Mouse (Mus musculus) heart, embryonic 12.5 days (tissue): Measurements from ENCODE around the gene 1700025G04Rik. TPM values are rescaled to one million over a fixed set of nuclear protein-coding genes. Genes with fewer than 3 reads are reported as not detected.

ENCODE experiments used
- ATAC-seq: fragments of 200-750 bp; cut with Nextera tagmentation; 2 replicates; pipeline ENCODE4 v1.8.0; 2017; ENCODE audit warnings: moderate TSS enrichment, moderate library complexity; ENCODE audit not compliant: insufficient number of reproducible peaks, low FRiP score
- H3K27ac ChIP-seq: fragments of 300-500 bp; sonication (generic); 2 replicates; pipeline ENCODE4 v1.5.1; 2016; ENCODE audit warnings: mild to moderate bottlenecking, moderate library complexity; ENCODE audit not compliant: poor library complexity, severe bottlenecking
- H3K27me3 ChIP-seq: fragments of 300-500 bp; sonication (generic); replicated peaks from 2 replicates; pipeline ENCODE4 v1.6.1; 2016; ENCODE audit warnings: mild to moderate bottlenecking, moderate library complexity
- H3K36me3 ChIP-seq: fragments of 300-500 bp; sonication (generic); 2 replicates; pipeline ENCODE4 v1.6.1; 2016; ENCODE audit warnings: mild to moderate bottlenecking, moderate library complexity
- H3K4me1 ChIP-seq: fragments of 300-500 bp; sonication (generic); replicated peaks from 2 replicates; pipeline ENCODE4 v1.6.1; 2016; ENCODE audit warnings: mild to moderate bottlenecking
- H3K4me2 ChIP-seq: fragments of 300-500 bp; sonication (generic); 2 replicates; pipeline ENCODE4 v1.6.1; 2016; ENCODE audit warnings: mild to moderate bottlenecking, moderate library complexity
- H3K4me3 ChIP-seq: fragments of 300-500 bp; sonication (generic); 2 replicates; pipeline ENCODE4 v1.5.1; 2016; ENCODE audit warnings: mild to moderate bottlenecking
- H3K9ac ChIP-seq: fragments of 300-500 bp; sonication (generic); 2 replicates; pipeline ENCODE4 v1.6.1; 2016; ENCODE audit warnings: mild to moderate bottlenecking, moderate library complexity
- H3K9me3 ChIP-seq: fragments of 300-500 bp; sonication (generic); replicated peaks from 2 replicates; pipeline ENCODE4 v1.6.1; 2016; ENCODE audit warnings: mild to moderate bottlenecking, moderate library complexity
- WGBS: fragments of 180-500 bp; shearing (Covaris S2); methylation state at CpG from one replicate; pipeline ENCODE4 v1.1.7; 2016; 5-methylcytosine and 5-hydroxymethylcytosine counted together
- polyA plus RNA-seq: library from polyadenylated mRNA; unstranded; fragments of >200 nt; fragmentation: Nextera tagmentation; extraction: Ambion mirVana; gene quantifications from 2 replicates; pipeline ENCODE4 v1.2.1, GENCODE M21; 2016

The 1700025G04Rik gene
- polyA plus RNA-seq, 1 experiment from 2014 or later: 28.4 TPM

DNA sequence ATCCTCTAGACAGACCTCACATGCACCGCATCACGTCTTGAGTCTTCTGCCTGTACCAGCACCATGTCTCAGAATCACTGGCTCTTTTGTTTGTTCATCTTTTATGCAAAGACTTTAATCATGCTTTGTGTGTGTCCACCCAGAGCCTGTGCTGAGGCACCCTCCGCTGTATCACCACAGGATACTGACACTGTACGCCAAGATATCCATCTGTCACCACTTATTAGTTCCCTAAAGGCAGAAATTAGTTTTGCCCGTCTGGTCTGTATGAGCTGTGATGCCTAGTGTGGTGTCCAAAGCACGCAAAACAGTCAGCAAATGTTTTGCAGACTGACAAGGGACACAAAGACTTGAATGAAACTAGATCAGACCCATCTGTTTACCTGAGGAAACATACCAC, 95.7 kb downstream of the 1700025G04Rik start:
- no peak for ATAC-seq
- Histone ChIP-seq H3K4me3 (no peak overlapping the region), H3K27ac (no peak overlapping the region), H3K9me3 (peaks cover 4% of the 10 kb centered on the region), H3K36me3 (no peaks in the 10 kb centered on the region), H3K9ac (no peak overlapping the region), H3K4me2 (no peak overlapping the region), H3K4me1 (peaks cover 17% of the 10 kb centered on the region), H3K27me3 (no peaks in the 10 kb centered on the region)
- WGBS: 81% methylated on average over 6 of the region's 6 CpGs

DNA sequence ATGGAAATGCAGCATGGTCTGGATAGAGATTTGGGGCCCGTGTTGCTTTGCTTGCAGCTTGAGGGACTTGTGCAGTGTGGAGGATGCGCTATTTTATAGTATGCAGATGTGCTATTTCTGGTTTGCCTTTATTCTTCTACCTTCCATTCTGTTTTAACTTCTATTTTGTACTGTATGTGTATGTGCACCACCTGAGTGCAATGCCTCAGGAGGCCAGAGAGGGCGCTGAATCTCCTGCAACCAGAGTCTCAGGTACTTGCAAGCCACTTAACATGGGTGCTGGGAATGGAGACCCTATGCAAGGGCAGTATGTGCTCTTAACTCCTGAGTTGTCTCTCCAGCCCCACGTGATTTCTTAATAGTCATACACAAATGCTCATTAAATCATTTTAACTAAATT, 98.4 kb downstream of the 1700025G04Rik start:
- Histone ChIP-seq H3K4me2 (no peak overlapping the region), H3K4me1 (0 out of 2 replicates have a peak, but pooled peaks cover 5% of the 10 kb centered on the region), H3K9me3 (peaks cover 4% of the 10 kb centered on the region), H3K4me3 (no peak overlapping the region), H3K9ac (no peak overlapping the region), H3K36me3 (no peaks in the 10 kb centered on the region), H3K27ac (no peak overlapping the region), H3K27me3 (no peaks in the 10 kb centered on the region)
- no peak for ATAC-seq
- 89% methylated on average over 4 of the region's 4 CpGs for WGBS

DNA sequence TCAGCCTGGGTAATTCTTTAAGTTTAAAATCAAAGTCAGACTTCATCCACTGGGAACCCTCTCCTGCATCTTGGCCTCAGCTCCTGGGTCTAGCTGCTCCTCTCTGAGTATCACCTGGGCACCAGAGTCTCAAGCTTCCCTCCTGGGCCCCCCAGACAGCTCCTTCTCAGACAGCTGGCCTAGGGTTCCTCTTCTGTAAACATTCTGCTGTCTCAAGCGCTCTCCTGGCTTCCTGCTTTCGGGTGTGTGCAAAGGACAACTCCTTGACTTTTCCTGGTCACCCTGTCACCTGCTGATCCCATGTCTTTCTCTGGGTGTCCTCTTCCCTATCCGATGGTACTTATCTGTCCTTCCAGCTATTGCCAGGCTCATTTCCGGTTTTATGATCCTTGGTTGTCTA, 99.3 kb downstream of the 1700025G04Rik start:
- H3K4me2 ChIP-seq: no peak overlapping the region
- WGBS: 74% methylated on average over 4 of the region's 4 CpGs
- no peak for ATAC-seq

DNA sequence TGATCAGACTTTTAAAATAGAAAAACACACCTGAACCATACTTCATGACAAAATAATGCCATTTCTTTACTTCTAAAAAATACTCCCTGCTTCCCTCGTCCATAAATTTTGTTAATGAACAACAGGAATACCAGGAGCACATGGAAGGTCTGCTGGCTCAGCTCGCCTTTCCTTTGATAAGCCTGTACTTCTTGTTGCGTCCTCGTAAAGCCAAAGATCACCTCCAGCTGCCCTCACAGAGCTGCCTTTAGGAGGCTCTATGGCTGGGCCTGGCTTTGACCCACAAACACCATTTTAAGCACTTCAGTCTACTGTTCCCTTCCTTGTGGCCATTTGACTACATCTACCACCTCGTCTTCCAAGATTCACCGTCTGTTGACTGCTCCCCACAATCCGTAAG, 101.2 kb downstream of the 1700025G04Rik start:
- H3K27me3 ChIP-seq: no peaks in the 10 kb centered on the region
- H3K4me1 ChIP-seq: peaks cover 15% of the 10 kb centered on the region
- no peak overlapping the region for H3K27ac ChIP-seq
- no peak overlapping the region for H3K4me3 ChIP-seq
- WGBS: 80% methylated on average over 7 of the region's 7 CpGs
- H3K36me3 ChIP-seq: no peaks in the 10 kb centered on the region
- peaks cover 4% of the 10 kb centered on the region for H3K9me3 ChIP-seq
- H3K4me2 ChIP-seq: no peak overlapping the region
- H3K9ac ChIP-seq: no peak overlapping the region
- ATAC-seq: no peak

More for the DNA sequence above, 99.3 kb downstream of the 1700025G04Rik start:
- Histone ChIP-seq H3K36me3 (no peaks in the 10 kb centered on the region), H3K27ac (no peak overlapping the region), H3K9me3 (peaks cover 4% of the 10 kb centered on the region), H3K27me3 (no peaks in the 10 kb centered on the region), H3K4me3 (no peak overlapping the region), H3K9ac (no peak overlapping the region), H3K4me1 (peaks cover 12% of the 10 kb centered on the region)

DNA sequence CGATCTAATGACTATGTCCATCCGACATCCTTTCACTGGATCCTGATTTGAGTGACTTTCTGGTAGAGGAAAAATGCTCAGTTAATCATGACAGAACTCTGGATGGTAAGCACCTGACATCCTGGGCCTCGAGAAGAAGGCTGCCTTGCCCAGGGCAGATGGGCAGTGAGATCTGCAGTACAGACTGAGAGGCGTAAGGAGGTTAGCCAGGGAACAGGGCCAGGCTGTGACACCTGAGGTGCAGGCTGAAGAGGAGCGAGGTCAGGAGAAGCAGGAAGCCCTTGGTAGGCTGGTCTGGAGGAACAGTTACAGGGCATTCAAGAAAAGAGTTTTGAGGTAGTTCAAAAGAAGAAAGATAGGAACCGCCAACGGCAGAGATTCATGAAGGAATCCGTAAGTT, 101.9 kb downstream of the 1700025G04Rik start:
- no peak overlapping the region for H3K27ac ChIP-seq
- no peaks in the 10 kb centered on the region for H3K27me3 ChIP-seq
- 78% methylated on average over 8 of the region's 8 CpGs for WGBS
- H3K9ac ChIP-seq: no peak overlapping the region
- peaks cover 4% of the 10 kb centered on the region for H3K9me3 ChIP-seq
- ATAC-seq: no peak
- H3K4me2 ChIP-seq: no peak overlapping the region
- H3K4me3 ChIP-seq: no peak overlapping the region
- H3K36me3 ChIP-seq: no peaks in the 10 kb centered on the region
- peaks cover 15% of the 10 kb centered on the region for H3K4me1 ChIP-seq

DNA sequence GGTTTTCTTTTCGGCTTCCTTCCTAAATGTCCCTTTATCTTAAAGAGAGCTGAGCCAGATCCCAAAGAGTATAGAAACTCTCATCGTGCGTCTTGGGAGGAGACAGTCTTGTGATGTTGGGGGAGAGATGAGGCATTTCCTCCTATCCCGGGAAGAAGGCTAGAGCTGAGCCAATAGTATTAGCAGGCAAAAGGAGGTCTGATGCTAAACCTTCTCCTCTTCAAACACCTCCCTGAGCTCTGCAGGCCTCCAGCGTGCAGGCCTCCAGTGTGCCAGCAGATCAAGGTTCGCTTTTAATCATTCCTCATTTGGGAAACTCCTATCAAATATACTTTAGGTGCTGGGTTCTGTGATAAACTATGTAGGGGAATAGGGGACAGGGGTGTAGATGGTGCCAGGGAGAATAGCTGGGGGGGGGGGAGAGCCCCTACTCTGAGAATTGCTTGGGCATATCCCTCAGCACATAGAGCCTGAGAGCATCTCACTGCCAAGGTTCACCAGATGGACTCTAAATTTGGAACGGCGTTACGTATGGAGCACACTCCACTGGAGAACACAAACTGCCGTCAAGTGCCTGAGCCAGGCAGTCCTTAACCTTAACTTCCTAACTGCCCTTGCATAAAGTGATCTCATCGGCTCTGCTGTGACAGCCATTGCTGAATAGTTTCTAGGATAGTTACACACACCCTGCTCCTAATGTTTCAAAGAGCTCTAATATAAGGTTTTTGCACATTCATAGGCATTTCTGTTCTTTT, 103.7 kb downstream of the 1700025G04Rik start:
- H3K9me3 ChIP-seq: no peaks in the 10 kb centered on the region
- no peak overlapping the region for H3K27ac ChIP-seq
- no peaks in the 10 kb centered on the region for H3K36me3 ChIP-seq
- H3K4me1 ChIP-seq: peaks cover 15% of the 10 kb centered on the region
- no peak overlapping the region for H3K4me3 ChIP-seq
- WGBS: 49% methylated on average over 11 of the region's 11 CpGs
- H3K4me2 ChIP-seq: no peak overlapping the region
- ATAC-seq: 0 out of 2 replicates have a peak, but pooled peaks have one; percentile 39
- H3K9ac ChIP-seq: no peak overlapping the region
- no peaks in the 10 kb centered on the region for H3K27me3 ChIP-seq

DNA sequence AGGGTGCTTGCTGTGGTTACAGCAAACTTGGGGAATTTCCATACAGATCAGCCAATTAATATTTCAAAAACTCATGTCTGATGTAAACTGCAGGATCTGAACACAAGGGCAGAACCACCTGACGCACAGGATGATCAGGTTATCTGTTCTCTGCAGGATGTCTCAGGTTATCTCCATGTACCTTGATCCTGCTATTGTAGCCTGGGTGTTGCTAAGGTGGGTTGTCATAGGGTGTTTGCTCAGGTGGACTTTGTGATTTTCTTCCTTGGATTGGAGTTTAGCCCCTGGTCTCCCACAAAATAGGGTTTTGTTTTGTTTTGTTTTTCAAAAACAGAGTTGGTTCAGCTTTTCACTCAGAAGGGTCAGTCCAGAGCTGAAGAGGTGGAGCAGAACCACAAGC, 104.9 kb downstream of the 1700025G04Rik start:
- Histone ChIP-seq H3K36me3 (no peaks in the 10 kb centered on the region), H3K9me3 (no peaks in the 10 kb centered on the region), H3K27me3 (no peaks in the 10 kb centered on the region), H3K27ac (no peak overlapping the region), H3K9ac (no peak overlapping the region), H3K4me1 (peaks cover 25% of the 10 kb centered on the region), H3K4me3 (no peak overlapping the region), H3K4me2 (no peak overlapping the region)
- ATAC-seq: no peak
- 80% methylated on average over 1 of the region's 1 CpGs for WGBS

DNA sequence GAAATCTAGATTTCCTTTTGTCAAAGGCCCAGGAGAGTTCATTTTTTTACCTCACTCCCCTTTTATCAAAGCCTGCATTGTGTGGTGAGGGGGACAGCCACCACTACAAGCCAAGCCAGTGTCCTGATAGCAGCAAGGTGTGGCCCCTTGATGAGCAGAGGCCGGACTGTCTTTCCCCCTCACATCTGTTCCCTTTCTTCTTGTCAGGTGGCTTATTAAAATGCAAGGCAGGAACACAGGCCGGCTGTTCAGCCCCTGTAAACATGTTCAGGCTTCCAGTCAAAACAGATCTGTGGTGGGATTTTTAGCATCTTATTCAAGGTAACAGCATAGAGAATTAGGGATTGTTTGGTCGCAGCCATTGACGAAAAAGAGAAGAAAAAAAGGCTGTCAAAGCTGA, 105.9 kb downstream of the 1700025G04Rik start:
- peaks cover 24% of the 10 kb centered on the region for H3K4me1 ChIP-seq
- no peak overlapping the region for H3K9ac ChIP-seq
- no peaks in the 10 kb centered on the region for H3K9me3 ChIP-seq
- no peak overlapping the region for H3K27ac ChIP-seq
- H3K4me2 ChIP-seq: no peak overlapping the region
- ATAC-seq: no peak
- 61% methylated on average over 4 of the region's 4 CpGs for WGBS
- no peak overlapping the region for H3K4me3 ChIP-seq
- no peaks in the 10 kb centered on the region for H3K27me3 ChIP-seq
- H3K36me3 ChIP-seq: no peaks in the 10 kb centered on the region

DNA sequence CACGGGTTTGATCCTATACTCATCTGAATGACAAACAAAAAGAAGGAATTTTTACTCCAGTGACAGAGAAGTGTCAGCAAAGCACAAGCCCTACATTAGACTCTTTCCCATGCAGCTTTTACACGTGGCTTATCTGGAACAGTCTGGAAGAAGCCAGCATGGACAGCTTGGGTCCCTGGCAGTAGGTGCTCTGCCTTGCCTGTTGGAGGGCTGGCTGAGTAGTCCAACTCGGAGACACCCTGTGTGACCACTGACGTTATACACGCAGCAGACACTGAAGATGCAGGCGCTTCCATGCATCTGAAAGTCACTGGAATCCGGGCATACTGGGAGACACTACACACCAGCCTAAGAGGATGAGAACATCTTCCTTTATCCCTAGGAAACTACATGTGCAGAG, 109.4 kb downstream of the 1700025G04Rik start:
- Histone ChIP-seq H3K4me3 (no peak overlapping the region), H3K27me3 (no peaks in the 10 kb centered on the region), H3K9me3 (no peaks in the 10 kb centered on the region), H3K36me3 (no peaks in the 10 kb centered on the region), H3K9ac (no peak overlapping the region), H3K4me1 (peaks cover 22% of the 10 kb centered on the region), H3K4me2 (0 out of 2 replicates have a peak overlapping the region, but pooled peaks have one; percentile 10), H3K27ac (no peak overlapping the region)
- ATAC-seq: no peak
- WGBS: 60% methylated on average over 7 of the region's 7 CpGs

DNA sequence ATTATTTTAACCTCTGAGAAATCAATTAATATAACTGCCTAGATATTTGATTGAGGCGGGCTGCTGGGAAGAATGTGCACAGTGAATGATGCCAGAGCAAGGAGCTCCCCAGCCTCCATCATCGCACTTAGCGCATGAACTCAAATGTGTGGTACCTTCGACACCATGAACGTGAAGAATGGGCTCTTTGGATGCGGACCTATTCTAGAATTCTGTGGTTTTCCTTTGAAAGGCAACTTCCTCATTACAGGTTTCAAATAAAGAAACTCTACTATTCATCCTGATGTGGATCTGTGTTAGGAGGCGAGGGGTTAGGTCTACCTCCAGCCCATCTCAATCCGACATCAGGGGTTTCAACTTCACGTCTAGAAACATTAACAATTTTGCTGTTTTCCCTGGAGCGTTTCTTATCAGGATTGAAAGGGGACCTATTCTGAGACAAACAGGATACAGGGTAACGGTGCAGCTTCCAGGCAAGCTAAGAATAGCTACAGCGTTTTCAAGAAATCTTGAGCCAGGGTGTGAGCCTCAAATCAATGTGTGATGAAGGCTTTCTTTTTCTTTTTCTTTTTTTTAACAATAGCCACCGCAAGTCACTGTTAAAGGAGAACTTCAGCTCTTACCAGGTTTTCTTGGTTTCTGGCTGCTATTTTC, 110.0 kb downstream of the 1700025G04Rik start:
- 48% methylated on average over 13 of the region's 13 CpGs for WGBS
- Histone ChIP-seq H3K27ac (no peak overlapping the region), H3K9ac (no peak overlapping the region), H3K4me2 (peak overlapping the region; percentile 10; the same call in 1 of the 2 replicates), H3K36me3 (no peaks in the 10 kb centered on the region), H3K4me3 (no peak overlapping the region), H3K9me3 (no peaks in the 10 kb centered on the region), H3K27me3 (no peaks in the 10 kb centered on the region), H3K4me1 (peaks cover 28% of the 10 kb centered on the region)
- ATAC-seq: no peak

DNA sequence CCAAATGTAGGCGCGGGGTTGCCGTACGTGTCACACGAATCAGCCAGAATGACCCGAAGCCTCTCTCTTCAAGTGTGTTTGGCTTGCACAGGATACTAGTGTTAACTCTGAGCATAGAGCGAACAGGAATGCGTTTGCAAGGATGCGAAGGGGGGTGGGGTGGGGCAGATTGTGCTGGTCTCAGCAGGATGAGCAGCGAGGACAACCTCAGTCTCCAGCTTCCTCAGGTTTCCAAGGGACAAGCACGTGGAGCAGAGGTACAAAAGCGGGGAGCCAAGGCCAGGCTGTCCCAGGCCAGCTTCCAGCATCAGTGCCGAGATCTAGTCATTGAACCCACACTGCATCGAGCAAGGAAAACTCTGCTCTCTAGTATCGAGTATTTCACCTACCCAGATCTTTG, 111.2 kb downstream of the 1700025G04Rik start:
- Histone ChIP-seq H3K4me3 (no peak overlapping the region), H3K9ac (no peak overlapping the region), H3K4me2 (no peak overlapping the region), H3K27ac (no peak overlapping the region), H3K27me3 (no peaks in the 10 kb centered on the region), H3K4me1 (peaks cover 35% of the 10 kb centered on the region), H3K36me3 (no peaks in the 10 kb centered on the region), H3K9me3 (no peaks in the 10 kb centered on the region)
- WGBS: 86% methylated on average over 15 of the region's 15 CpGs
- ATAC-seq: no peak
